Mouse (Mus musculus) mature B cell (primary cell): ENCODE measurements around the gene Igfbp6.
"Not testable (repeated sequence)": the region's sequence is repeated elsewhere in the genome, so short reads cannot be mapped to it uniquely, and the experiment has no call there.

Experiments
- in situ Hi-C: fragments of 300-500 bp; cut with MboI; formaldehyde crosslinking; loops from 2 replicates; pipeline ENCODE4 v1.14.3; 2019

Igfbp6 gene

DNA sequence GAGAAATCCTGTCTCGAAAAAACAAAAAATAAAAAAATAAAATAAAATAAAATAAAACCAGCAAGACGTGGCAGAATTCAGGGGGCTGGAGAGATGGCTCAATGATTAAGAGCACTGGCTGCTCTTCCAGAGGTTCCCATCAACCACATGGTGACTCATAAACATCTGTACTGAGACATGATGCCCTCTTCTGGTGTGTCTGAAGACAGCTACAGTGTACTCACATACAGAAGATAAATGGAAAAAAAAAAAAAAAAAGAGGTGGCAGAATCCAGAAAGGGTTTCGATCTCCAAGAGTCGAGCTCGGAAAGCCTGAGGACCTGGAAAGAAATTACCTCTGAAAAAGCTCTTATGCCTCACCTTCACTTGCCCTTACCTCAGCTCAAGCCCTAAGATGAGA lies 3.0 kb upstream of the Igfbp6 start:
- in situ Hi-C loops: no loop called here

DNA sequence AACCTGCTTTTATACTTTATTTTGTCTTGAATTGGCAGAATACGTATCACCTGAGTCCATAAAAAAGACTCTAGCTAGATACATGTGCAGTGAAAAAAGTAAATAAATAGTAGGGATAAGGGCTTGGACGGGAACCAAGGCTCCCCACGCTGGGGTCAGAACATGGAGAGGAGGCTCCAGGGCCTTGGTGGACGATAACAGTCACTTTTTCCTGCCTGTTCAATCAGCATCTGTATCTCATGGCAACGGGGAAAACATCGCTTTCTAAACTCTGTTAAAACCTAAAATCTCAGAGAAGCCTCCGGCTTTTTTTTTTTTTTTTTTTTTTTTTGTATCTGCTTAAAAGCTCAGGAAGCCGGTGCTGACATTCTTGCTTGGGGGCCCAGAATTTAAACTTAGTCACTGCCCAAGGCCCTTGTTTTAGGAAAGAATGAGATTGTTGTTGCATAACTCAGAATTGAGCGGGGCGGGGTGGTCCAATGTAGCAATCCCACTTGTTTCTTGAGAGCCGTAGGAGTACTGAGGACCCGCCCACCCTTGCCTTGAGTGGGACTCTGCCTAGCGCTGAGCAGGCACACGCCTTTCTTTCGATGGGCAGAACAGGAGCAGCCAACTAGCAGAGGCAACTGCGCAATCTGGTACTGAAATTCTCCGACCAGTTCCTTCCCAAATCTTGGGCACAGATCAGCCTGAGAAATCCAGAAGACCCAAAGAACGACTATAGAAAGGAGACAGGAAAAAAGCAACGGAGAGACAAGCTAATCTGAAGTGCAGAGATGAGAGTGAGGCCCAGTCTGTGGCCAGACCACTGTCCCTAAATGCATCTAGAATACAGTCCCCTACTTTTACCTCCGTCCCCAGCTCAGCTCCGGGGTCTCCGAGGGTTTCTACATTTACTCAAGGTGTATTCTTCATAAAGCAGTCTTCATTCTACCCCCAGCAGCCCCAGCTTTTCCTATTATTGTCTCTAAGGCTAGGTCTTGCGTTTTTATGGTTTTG lies 949 bp upstream of the Igfbp6 start:
- in situ Hi-C loops: no loop called here

DNA sequence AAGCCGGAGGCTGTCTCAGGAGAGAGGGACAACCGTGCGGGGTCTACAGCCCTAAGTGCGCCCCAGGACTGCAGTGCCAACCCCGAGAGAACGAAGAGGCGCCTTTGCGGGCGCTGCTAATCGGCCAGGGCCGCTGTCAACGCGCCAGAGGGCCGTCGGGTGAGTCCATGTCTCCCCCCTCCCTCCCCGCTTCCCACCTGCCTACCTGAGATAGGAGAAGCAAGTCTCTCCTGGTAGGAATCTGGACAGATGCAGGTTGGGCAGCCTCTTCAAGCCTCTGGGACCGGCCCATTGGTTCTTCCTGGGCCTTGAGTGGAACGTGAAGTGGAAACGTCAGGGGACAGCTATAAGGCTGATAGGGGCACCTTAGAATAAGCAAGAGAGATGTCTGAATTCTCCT lies 564 bp downstream of the Igfbp6 start:
- in situ Hi-C loops: no loop called here

DNA sequence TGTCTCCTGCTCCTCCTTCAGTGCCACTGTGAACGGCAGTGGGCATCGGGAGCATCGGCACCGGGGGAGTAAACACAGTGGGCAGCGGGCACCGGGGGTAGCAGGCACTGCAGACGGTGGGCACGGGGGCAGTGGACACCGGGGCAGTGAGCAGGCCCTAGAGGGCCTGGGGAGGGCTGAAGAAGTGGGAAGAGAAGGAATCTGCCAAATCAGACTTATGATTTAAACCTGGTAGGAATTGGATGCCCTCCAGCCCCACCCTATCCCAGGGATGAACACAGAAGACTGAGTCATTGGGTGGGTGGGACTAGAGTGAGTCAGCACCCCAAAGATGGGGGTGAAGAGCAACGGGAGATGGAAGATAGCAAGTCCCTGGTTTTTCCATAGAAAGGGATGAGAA lies 1.2 kb downstream of the Igfbp6 start:
- in situ Hi-C loops: no loop called here

DNA sequence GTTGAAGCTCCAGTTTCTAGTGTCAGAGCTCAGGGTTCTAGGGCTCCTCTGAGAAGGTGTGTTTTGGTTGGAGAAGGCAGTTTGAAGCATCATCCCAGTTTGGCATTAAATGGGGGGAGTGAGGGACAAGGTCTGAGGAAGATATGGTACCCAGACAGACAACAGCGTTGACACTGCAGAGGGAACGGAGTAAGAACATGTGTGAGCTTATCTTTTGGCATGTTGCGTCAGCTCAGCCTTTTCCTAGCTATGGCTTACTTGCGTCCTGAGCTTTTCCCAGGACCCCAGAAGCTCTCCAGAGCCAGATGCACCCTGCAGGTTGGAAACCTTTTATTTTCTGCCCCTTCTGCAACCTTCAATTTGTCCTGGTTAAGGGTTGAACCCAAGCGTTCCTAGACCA lies 1.9 kb downstream of the Igfbp6 start:
- in situ Hi-C loops: no loop called here

DNA sequence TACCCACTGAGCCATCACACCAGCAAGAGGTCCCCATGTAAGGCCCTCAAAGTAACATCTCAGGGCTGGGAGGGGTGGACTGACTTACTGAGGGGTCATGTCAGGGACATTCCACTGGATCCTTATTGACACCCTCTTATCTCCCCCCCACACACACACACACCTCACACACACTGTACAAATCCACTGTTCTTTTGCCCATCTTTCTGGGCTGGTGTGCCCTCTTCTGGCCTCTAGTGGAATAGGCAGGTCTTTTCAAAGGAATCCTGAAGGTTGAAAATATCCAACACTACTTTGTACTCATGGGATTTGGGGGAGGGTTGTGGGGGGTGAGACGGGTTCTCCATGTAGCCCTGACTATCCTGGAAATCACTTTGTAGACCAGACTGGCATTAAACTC lies 2.7 kb downstream of the Igfbp6 start:
- in situ Hi-C loops: no loop called here

DNA sequence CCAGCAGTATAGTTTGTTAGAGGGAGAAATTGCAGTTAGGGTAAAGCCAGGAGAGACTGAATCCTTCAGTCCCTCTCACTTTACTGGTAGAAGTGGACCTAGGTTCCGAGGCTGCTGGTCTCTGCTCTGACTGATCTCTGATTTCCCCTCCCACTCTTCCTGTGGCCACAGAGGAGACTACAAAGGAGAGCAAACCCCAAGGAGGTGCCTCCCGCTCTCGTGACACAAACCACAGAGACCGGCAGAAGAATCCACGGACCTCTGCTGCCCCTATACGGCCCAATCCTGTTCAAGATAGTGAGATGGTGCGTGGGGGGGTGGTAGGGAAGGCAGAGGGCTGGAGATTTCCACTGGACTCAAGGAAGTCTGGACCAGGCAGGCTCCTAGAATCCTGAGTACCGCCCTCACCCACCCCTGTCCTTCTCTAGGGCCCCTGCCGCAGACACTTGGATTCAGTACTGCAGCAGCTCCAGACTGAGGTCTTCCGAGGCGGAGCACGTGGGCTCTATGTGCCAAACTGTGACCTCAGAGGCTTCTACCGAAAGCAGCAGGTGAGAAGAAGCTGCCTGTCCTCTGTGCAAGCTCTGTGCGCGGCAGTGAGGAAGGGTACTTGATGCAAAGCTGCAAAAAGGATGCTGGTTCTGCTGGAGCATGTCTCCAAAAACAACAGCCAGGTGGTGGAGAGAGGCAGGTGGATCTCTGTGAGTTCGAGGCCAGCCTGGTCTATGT lies 3.7 kb downstream of the Igfbp6 start:
- in situ Hi-C loops: no loop called here

DNA sequence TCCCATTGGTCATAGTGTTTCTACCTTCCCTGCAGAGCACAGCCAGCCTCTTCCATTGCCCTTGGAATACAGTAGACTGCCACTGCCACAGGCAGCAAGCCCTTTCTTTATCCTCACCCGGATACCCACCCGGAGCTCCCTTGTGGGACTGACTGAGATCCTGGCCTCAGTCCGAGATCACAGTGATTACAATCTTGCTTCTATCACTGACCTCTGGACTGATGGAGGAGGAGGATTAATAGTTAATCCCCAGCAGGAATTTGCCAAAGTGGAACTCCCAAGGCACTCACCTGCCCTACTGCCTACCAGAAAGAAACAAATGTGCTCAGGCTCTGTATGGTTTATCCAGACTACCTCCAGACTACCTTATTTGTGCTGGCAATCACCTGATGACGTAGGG lies 5.4 kb downstream of the Igfbp6 start:
- in situ Hi-C loops: no loop called here

DNA sequence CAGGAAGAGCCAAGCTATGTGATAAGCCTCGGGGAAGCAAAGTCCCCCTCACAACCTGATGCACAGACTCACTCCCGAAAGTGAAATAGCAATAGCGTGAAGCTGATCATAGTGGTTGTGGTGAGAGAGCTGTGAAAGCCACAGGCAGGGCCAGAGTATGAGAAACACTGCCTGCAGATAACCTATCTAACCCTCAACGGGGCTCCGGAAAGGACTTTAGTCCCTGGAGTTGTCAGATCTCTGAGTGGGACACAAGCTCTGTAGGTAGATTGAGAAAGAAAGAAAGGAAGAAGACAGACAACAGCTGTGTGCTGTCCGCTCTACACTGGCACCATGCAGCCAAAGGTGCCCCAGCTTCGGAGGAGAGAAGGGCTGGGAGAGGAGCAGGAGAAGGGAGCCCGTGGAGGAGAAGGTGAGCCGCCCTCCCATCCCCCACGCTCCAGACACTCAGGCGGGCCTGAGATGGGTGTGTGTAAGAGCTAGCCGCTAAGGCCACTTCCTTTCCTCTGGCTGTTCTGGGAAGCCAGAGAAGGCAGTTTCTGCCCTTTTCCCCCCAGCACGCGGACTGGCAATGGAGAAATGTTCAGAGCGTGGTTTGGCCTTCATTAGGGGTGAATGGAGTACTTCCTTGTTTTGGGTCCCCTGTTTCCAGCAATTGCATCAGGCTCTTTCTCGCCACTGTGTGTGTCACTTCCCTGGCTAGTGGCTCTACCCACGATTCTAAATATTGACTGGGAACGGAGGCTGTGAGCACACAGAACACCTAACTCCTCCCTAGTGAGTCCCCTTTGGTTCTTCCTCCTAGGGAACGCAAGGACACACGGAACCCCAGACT lies 6.4 kb downstream of the Igfbp6 start, which contains the start of gene Soat2:
TSS of gene Soat2 (plus strand) at position 226 of the 835 bp plus-strand sequence.
- in situ Hi-C loops: no loop called here

DNA sequence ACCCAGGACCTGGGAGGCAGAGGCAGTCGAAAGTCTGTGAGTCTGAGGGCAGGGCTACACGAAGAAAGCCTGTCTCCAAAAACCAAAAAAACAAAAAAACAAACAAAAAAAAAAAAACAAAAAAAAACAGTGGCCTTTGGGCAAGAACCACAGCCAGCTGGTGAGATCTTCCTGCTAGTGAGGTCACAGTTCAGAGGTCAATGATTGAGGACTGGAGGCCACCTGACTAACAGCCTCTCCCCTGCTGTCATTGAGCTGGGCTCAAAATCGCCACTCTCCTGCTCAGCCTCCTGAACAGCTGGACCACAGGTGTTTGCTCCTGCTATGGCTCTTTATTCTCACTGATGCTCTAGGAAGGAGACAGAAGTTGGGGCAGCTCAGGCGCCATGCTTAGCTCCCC lies 8.5 kb downstream of the Igfbp6 start:
- in situ Hi-C loops: no loop called here

DNA sequence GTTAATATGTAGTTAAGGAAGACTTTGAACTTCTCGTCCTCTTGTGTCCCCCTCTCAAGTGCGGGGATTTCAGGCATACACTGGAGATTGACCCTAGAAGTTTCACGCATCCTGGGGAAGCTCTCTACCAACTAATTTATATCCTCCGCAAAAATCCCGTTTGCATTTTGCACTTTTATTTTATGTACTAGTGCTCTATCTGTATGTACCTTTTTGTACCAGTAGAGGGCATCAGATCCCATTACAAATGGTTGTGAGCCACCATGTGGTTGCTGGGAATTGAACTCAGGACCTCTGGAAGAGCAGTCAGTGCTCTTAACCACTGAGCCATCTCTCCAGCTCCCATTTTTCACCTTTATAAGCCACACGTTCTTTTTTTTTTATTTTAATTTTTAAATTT lies 10.8 kb downstream of the Igfbp6 start:
- in situ Hi-C loops: not testable (repeated sequence)

DNA sequence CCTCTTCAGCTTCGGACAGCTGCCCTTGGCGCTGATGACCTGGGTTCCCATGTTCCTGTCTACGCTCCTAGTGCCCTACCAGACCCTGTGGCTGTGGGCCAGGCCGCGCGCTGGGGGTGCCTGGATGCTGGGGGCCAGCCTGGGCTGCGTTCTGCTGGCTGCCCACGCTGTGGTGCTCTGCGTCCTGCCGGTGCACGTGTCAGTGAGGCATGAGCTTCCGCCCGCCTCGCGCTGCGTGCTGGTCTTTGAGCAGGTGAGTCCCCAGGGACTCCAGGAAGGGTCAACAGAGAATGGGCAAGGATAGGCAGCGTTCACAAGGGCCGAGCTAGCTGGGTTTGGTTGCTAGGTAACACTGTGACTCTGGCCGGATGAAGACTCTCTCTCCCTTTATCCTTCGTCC lies 12.7 kb downstream of the Igfbp6 start:
- in situ Hi-C loops: no loop called here

DNA sequence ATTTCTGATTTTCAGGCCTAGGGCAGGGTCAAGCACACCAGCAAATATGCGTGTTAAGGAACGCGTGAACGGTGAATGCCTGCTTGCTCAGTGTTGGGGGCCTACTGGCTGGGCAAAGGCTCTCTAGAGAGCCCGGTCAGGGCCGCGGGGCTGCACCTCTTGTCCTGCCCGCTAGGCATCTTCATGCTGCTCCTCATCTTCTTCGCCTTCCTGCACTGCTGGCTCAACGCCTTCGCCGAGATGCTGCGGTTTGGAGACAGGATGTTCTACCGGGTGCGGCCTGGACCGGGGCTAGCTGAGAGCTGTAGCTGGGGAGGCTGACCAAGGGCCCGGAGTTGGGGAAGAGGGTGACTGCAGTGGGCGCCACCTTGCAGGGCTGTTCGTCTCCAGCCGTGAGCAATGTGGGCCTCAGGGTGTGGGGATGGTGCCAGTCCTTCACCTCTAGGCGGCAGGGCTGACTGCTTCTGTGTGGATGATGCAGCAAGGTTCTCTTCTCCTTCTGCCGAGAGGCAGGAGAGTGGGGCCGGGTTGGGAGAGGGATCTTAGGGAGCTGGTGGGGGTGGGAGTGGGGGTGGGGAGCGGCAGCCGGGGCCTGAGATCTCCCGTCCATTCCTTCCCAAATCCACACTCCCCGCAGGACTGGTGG lies 16.4 kb downstream of the Igfbp6 start:
- in situ Hi-C loops: no loop called here

DNA sequence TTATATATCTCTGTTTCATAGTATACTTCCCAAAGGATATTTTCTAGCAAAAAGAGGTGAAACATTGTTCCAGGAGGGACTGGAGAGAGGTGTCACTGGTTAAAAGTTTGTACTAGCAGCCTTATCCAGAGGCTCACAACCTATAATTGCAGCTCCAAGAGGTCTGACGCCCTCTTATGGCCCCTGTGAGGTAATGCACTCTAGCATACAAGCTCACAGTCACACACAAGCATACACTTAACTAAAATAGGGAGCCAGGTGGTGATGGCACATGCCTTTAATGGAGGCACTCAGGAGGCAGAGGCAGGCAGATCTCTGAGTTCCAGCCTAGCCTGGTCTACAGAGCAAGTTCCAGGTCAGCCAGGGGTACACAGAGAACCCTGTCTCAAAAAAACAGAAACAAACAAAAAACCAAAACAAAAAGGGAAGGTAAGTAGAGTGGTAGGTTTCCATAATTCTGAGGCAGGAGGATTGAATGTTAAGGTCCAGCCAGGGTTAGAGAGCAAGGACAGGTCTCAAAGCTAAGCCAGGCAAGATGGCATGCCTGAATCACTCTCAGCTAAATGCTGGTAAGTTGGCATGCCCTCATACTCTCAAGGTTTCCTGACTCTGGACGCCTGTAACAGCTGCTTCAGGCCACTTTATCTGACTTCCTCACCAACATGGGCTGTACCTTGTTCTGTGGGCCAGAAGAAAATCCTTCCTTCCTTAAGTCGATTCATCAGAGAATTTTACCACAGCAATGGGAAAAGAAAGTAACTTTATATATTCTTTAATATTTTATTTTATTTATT lies 19.9 kb downstream of the Igfbp6 start:
- in situ Hi-C loops: no loop called here

DNA sequence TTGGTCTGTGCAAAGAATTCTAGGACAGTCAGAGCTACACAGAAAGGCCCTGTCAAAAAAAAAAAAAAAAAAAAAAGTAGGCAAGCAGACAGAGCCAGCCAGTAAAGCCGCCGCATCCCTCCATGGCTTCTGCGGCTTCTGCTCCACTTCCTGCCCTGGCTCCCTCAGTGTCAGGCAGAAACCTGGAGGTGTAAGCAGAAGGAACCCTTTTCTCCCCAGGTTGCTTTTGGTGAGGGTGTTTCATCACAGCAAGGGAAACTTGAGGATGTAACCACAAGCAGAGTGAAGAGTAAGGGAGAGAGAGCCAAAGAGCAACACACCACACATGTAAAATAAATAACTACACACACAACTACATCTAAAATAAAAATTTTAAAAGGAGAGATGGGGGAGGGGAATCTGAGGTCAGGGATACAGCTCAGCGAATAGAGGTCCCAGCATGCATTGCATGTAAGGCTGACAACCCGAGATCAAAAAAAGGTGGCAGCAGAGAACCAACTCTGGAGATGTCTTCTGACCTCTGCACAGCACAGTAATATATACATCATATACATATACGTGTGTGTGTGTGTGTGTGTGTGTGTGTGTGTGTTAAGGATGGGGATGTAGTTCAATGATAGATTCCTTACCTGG lies 21.4 kb downstream of the Igfbp6 start:
- in situ Hi-C loops: no loop called here

DNA sequence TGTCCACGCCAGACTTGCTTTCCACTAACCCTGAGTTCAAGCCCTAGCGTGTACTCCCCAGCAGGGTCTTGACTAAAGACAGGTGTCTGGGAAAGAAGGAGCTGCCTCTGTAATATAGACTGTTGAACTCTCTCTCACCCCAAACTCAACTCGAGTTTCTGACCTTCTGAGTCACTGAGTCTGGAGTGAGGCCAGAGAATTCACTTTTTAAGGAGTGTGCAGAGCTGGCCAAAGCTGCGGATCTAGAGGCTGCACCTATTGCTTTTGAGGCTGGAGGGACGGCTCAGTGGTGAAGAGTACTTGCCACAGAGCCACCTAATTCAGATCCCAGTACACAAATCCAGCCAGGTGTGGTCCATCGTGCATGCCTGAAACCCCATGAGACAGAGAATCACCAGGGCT lies 23.5 kb downstream of the Igfbp6 start:
- in situ Hi-C loops: no loop called here

DNA sequence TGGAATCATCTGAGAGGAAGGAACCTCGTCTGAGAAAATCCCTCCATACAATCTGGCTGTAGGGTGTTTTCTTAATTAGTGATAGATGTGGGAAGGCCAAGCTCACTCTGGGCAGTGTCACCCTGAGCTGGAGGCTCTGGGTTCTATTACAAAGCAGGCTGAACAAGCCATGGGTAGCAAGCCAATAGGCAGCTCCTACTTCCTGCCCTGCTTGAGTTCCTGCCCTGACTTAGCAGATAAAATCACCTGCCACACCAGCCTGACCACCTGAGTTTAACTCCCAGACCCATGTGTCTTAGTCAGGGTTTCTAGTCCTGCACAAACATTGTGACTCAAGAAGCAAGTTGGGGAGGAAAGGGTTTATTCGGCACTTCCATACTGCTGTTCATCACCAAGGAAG lies 24.9 kb downstream of the Igfbp6 start:
- in situ Hi-C loops: no loop called here

DNA sequence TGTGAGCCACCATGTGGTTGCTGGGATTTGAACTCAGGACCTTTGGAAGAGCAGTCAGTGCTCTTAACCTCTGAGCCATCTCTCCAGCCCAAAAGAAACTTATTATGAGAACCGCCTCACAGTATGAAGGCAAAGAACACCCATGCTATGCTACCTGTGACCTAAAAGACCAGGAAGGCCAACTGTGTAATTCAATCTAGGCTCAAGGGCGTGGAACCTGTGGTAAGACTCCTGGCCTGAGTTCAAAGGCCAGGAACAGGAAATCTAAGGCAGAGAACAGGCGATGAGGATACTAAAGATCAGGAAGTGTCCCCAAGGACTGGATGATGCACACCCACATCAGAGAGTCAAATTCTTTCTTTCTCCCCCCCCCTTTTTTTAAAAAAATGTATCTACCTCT lies 29.4 kb downstream of the Igfbp6 start:
- in situ Hi-C loops: no loop called here

DNA sequence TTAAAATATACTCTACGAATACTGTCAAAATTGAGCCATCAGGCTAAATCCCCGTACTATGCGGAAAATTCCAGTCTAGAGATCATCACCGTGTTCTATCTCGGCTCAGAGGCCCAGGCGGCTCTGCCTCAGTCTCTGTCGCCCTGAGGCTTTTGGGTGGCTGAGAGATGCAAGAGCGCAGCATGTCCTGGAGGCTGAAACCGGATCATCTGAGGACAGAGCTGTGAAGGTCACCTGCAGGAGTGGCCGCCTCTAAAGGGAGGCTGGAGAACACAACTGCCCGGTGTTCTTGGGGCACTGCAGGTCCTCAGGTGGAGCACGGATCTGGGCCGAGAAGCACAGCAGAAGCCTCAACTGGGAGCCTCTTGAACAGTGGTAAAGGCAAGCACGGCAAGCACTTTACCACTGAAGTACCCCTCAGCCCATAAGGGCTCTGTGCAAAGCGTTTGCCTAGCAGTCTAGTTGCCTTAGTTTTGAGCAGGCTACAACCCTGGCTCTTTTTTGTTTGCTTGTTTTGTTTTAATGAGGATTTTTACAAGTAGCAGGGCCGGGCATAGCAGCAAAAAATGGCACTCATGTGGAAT lies 31.7 kb downstream of the Igfbp6 start:
- in situ Hi-C loops: loop anchor here (5.0 kb wide), 1 partner anchor 46 kb away; no protein-coding TSS in a partner anchor
